Mouse (Mus musculus): Measurements from ENCODE around the gene Cryab.

DNA sequence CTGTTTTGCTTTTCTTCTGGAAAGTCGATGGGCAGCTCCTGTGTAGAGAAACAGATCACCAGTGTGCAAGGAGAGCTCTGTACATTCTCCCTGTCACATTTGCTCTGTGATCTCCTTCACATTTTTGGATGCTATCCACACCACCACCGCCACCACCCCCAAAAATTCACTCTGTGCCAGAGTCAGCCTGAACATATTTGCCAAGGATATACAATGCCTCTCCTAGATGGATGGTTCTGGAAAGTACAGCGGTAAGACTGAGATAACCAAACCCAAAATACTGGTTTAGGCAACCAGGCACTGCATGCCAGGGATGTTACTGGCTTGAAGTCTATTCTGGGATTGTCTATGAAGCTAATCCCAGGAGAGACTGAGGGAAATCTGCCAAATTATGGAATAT is 8.9 kb upstream of the Cryab start:
- TF ChIP-seq POLR2A (IDR thresholded peaks at IDR 0.05; ENCODE audit: borderline replicate concordance, extremely low read depth, insufficient read depth, insufficient read length, poor library complexity, severe bottlenecking) (no peak), CTCF (IDR thresholded peaks at IDR 0.05; ENCODE audit: borderline replicate concordance, extremely low read depth, insufficient read depth, insufficient read length) (no peak)

All from brain, embryonic 14.5 days (tissue).